Mouse (Mus musculus): ENCODE measurements around the gene Lrrc61.

Gene Lrrc61

GRCm38 (mm10) chr6:48572014-48572413 lies 17.4 kb downstream of the Lrrc61 start:
- no peak for TF ChIP-seq GATA4 (IDR thresholded peaks at IDR 0.05; ENCODE audit: insufficient replicate concordance, low read length)

GRCm38 (mm10) chr6:48572572-48573061 lies 18.0 kb downstream of the Lrrc61 start, which contains the start of gene Rarres2:
Rarres2 (minus strand) TSS chr6:48572789.
- no peak for TF ChIP-seq GATA4 (IDR thresholded peaks at IDR 0.05; ENCODE audit: insufficient replicate concordance, low read length)

- TF ChIP-seq GATA4 (IDR thresholded peaks at IDR 0.05; ENCODE audit: insufficient replicate concordance, low read length), result no peak
Measured at GRCm38 (mm10) chr6:48573280-48573679, 18.7 kb downstream of the Lrrc61 start.

- TF ChIP-seq GATA4 (IDR thresholded peaks at IDR 0.05; ENCODE audit: insufficient replicate concordance, low read length), result no peak
Measured at GRCm38 (mm10) chr6:48573981-48574380, 19.4 kb downstream of the Lrrc61 start.

GRCm38 (mm10) chr6:48578736-48579135 lies 24.1 kb downstream of the Lrrc61 start:
- TF ChIP-seq GATA4 (IDR thresholded peaks at IDR 0.05; ENCODE audit: insufficient replicate concordance, low read length), result no peak

- no peak for TF ChIP-seq GATA4 (IDR thresholded peaks at IDR 0.05; ENCODE audit: insufficient replicate concordance, low read length)
Measured at GRCm38 (mm10) chr6:48579215-48579648, 24.6 kb downstream of the Lrrc61 start.

GRCm38 (mm10) chr6:48581257-48581656 lies 26.7 kb downstream of the Lrrc61 start:
- TF ChIP-seq GATA4 (IDR thresholded peaks at IDR 0.05; ENCODE audit: insufficient replicate concordance, low read length), result no peak

GRCm38 (mm10) chr6:48582037-48582436 lies 27.4 kb downstream of the Lrrc61 start:
- TF ChIP-seq GATA4 (IDR thresholded peaks at IDR 0.05; ENCODE audit: insufficient replicate concordance, low read length), result no peak

- no peak for TF ChIP-seq GATA4 (IDR thresholded peaks at IDR 0.05; ENCODE audit: insufficient replicate concordance, low read length)
Measured at GRCm38 (mm10) chr6:48589194-48589750, 34.7 kb downstream of the Lrrc61 start, which contains the start of gene Gm45021. Gm45021 (plus strand) TSS chr6:48589610.

- no peak for TF ChIP-seq GATA4 (IDR thresholded peaks at IDR 0.05; ENCODE audit: insufficient replicate concordance, low read length)
Measured at GRCm38 (mm10) chr6:48591221-48591845, 36.7 kb downstream of the Lrrc61 start.

- TF ChIP-seq GATA4 (IDR thresholded peaks at IDR 0.05; ENCODE audit: insufficient replicate concordance, low read length), result no peak
Measured at GRCm38 (mm10) chr6:48591871-48592270, 37.3 kb downstream of the Lrrc61 start.

- no peak for TF ChIP-seq GATA4 (IDR thresholded peaks at IDR 0.05; ENCODE audit: insufficient replicate concordance, low read length)
Measured at GRCm38 (mm10) chr6:48593158-48594042, 38.8 kb downstream of the Lrrc61 start, which contains the start of the genes Repin1 and Gm44965. Repin1 (plus strand) TSS chr6:48593883. Gm44965 (plus strand) TSS chr6:48593941.

GRCm38 (mm10) chr6:48594043-48594738 lies 39.6 kb downstream of the Lrrc61 start:
- TF ChIP-seq GATA4 (IDR thresholded peaks at IDR 0.05; ENCODE audit: insufficient replicate concordance, low read length), result no peak

GRCm38 (mm10) chr6:48595278-48595677 lies 40.7 kb downstream of the Lrrc61 start:
- TF ChIP-seq GATA4 (IDR thresholded peaks at IDR 0.05; ENCODE audit: insufficient replicate concordance, low read length), result no peak

Measured in liver, adult (tissue).